Mouse (Mus musculus) kidney, postnatal 0 days (tissue): ENCODE data around the gene Crip1. TPM values are rescaled to one million over a fixed set of nuclear protein-coding genes. Genes with fewer than 3 reads are reported as not detected.
A peak's percentile ranks its signal among the peaks of the same experiment; 100 is the strongest.

ENCODE experiments used
- ATAC-seq: fragments of 200-750 bp; cut with Nextera tagmentation; replicated peaks from 2 replicates; pipeline ENCODE4 v1.8.0; 2017; ENCODE audit warnings: low read depth, moderate number of reproducible peaks, moderate TSS enrichment, moderate library complexity; ENCODE audit not compliant: low FRiP score
- DNase-seq: peaks from one replicate; pipeline ENCODE4 v3.0.0-alpha.2; 2016; ENCODE audit warnings: low spot score
- H3K27ac ChIP-seq: fragments of 300-500 bp; sonication (generic); 2 replicates; pipeline ENCODE4 v1.5.1; 2014; ENCODE audit warnings: mild to moderate bottlenecking
- H3K27me3 ChIP-seq: fragments of 300-500 bp; sonication (generic); 2 replicates; pipeline ENCODE4 v1.6.1; 2014; ENCODE audit warnings: low read length, mixed read lengths; ENCODE audit not compliant: insufficient read depth
- H3K36me3 ChIP-seq: fragments of 300-500 bp; sonication (generic); 2 replicates; pipeline ENCODE4 v1.6.1; 2014; ENCODE audit warnings: low read length, mixed read lengths; ENCODE audit not compliant: insufficient read depth
- H3K4me1 ChIP-seq: fragments of 300-500 bp; sonication (generic); replicated peaks from 2 replicates; pipeline ENCODE4 v1.6.1; 2014; ENCODE audit warnings: antibody characterized with exemption, low read length, mixed read lengths; ENCODE audit not compliant: insufficient read depth
- H3K4me2 ChIP-seq: fragments of 300-500 bp; sonication (generic); 2 replicates; pipeline ENCODE4 v1.6.1; 2014; ENCODE audit warnings: mild to moderate bottlenecking, low read length, moderate library complexity, mixed read lengths
- H3K4me3 ChIP-seq: fragments of 300-500 bp; sonication (generic); replicated peaks from 2 replicates; pipeline ENCODE4 v1.5.1; 2014; ENCODE audit warnings: low read depth, low read length
- H3K9ac ChIP-seq: fragments of 300-500 bp; sonication (generic); 2 replicates; pipeline ENCODE4 v1.6.1; 2014; ENCODE audit warnings: low read depth, low read length
- H3K9me3 ChIP-seq: fragments of 300-500 bp; sonication (generic); replicated peaks from 2 replicates; pipeline ENCODE4 v1.6.1; 2016; ENCODE audit warnings: low read length, inconsistent platforms, mixed read lengths
- CTCF ChIP-seq: IDR thresholded peaks from 2 replicates; pipeline ENCODE4 v1.5.1; 2016; ENCODE audit warnings: antibody characterized with exemption, low read depth, mild to moderate bottlenecking, moderate library complexity
- WGBS: fragments of 180-500 bp; shearing (Covaris S2); extraction: QIAGEN DNeasy Blood & Tissue Kit; methylation state at CpG from one replicate; pipeline ENCODE4 v1.1.7; 2014; 5-methylcytosine and 5-hydroxymethylcytosine counted together
- polyA plus RNA-seq: library from polyadenylated mRNA; unstranded; fragments of >200 nt; fragmentation: Nextera tagmentation; extraction: Ambion mirVana; gene quantifications from 2 replicates; pipeline ENCODE4 v1.2.1, GENCODE M21; 2015

Gene Crip1
- 350 and 357 TPM in 2 replicates for polyA plus RNA-seq

DNA sequence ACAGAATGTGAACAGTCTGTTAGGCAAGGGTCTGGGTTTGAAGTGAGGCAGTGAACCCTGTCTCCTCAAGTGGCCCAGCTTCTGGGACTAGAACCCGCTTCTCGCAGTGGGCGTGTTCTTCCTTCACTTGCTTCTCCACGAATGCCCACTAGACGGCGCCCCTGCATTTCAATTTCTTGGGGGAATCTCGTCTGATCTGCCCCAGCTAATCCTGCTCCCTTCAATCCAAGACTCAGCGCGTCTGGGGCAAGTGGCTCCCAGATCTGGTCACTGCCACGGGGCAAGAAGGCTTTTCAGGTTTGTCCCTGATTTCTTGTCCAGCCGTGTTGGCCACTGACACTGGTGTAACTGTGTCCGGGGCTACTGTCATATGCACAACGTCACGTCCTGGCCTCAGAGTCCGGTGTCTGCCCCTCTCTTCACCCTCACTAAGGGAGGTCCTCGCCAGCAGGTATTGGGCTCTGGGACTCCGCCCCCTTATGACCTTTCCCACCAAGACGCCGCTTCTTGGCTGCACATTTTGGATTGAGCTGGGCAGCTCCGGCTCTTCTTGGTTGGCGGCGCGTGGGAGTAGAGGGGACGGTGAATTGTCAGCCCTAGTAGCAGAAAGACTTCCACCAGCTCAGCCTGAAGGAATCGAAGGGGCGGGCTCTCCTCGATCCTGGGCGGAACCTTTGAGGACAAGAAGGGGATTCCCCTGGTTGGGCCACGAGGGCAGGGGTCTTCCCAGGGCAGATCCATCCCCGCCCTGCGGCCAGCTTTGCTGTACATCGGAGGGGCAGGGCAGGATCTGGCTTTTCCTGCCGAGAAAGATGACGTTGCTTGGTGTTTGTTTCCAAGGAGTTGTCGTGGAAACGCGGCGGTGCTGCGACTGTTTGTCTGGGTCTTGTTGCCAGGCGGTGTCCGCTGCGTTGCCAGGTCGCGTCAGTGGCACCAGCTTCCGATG, at the start of gene Crip1:
Crip1 (plus strand) TSS at position 205 of the 946 bp plus-strand sequence.
- Histone ChIP-seq H3K9ac (0 out of 2 replicates have a peak within 1 kb of the TSS, but pooled peaks have one; percentile 9), H3K27me3 (no peaks in the 10 kb centered on the region), H3K4me1 (peaks cover 41% of the 10 kb centered on the region), H3K4me3 (no peak within 1 kb of the TSS; the same call in 1 of the 2 replicates), H3K27ac (peak within 1 kb of the TSS; percentile 38; the same call in 1 of the 2 replicates), H3K9me3 (no peaks in the 10 kb centered on the region), H3K36me3 (peaks cover 11% of the 10 kb centered on the region), H3K4me2 (peak within 1 kb of the TSS; percentile 50)
- peak; percentile 82 for DNase-seq
- TF ChIP-seq CTCF, result peak; percentile 83
- WGBS, result 9% methylated on average over 45 of the region's 45 CpGs
- ATAC-seq, result peak; percentile 49

DNA sequence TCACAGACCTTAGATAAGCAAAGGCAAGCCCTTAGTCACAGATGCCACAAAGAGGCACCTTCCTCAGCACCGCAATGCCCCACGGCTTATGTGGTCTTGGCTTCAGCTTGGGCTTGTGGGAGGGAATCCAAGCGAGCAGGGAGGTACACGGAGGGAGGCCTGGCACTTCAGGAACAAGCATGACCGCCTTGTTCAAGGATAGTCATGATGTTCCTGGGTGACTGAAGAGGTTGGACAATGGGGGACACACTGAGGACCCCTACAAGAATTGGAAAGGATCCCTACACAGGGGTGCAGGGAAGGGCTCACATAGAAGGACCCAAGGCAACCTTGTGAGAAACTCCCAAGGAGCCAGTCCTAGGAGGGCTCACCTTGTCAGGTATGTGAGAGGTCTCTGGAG, 49.1 kb upstream of the Crip1 start:
- no peaks in the 10 kb centered on the region for H3K9me3 ChIP-seq
- H3K4me1 ChIP-seq, result peaks cover 22% of the 10 kb centered on the region
- no peak for DNase-seq
- no peak overlapping the region for H3K27ac ChIP-seq
- no peak for TF ChIP-seq CTCF
- WGBS, result 80% methylated on average over 5 of the region's 5 CpGs
- no peaks in the 10 kb centered on the region for H3K36me3 ChIP-seq
- peak overlapping the region; percentile 94; the same call in 1 of the 2 replicates for H3K4me2 ChIP-seq
- no peaks in the 10 kb centered on the region for H3K27me3 ChIP-seq
- peak overlapping the region; percentile 76; the same call in 1 of the 2 replicates for H3K4me3 ChIP-seq
- peak overlapping the region; percentile 99 for H3K9ac ChIP-seq
- ATAC-seq, result no peak

DNA sequence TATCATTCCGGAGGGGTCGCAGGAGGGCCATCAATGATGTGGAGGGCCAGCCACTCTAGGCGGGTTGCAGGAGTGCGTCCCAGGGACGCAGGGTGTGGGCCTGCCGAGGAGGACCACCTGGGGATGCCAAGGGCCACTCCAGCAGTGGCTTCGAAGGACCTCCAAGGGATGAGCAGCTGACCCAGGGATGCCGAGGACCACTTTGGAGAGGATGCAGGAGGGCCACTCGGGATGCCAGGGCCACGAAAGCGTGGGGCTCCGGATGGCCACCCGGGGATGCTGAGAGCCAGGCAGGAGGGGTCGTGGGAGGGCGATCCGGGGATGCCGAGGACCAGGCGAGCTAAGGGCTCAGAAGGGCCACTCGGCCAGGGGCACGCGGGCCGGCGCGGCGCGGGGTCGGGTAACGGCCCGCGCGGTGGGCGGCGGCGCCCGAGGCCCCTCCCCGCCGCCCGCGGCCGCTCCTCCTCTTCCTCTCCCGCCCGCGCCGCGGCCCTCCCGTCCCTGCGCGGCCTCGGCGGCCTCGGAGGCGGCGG, 48.3 kb upstream of the Crip1 start, which contains the start of gene Mta1:
Mta1 (plus strand) TSS at position 530 of the 533 bp plus-strand sequence.
- WGBS, result 3% methylated on average over 21 of the region's 53 CpGs
- Histone ChIP-seq H3K9ac (peak within 1 kb of the TSS; percentile 99), H3K4me2 (peak within 1 kb of the TSS; percentile 94), H3K36me3 (no peaks in the 10 kb centered on the region), H3K4me1 (peaks cover 22% of the 10 kb centered on the region), H3K9me3 (no peaks in the 10 kb centered on the region), H3K27ac (peak within 1 kb of the TSS; percentile 78), H3K4me3 (peak within 1 kb of the TSS; percentile 76), H3K27me3 (no peaks in the 10 kb centered on the region)
- ATAC-seq, result peak; percentile 38
- no peak for TF ChIP-seq CTCF
- DNase-seq, result peak; percentile 74

DNA sequence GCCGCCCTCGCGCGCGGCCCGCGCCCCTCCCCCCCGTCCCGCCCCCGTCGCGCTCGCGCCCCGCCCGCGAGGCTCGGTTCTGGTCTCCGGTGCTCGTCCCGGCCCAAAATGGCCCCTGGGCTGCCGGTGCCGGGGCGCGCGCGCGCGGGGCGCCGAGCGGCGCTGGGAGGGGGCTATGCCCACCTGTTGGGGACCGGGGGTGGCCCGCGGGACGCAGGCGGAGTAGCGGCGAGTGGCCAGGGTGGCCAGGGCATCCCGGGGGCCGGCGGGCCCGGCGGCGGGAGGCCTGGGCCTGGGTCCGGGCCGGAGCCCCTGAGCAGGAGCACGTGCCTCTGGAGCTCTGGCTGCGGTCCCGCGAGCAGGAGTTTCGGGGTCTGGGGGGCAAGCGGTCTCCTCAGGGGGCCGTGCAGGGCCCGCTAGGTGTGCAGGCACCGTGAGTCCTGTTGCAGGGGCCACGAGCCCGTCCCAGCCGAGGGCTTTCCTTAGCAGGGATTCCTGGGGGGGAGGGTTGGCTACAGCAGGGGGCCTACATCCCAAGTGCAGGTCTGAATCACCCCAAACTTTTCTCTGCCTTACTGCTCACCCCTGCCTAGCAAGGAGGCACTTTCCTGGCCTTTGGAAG, 47.5 kb upstream of the Crip1 start:
- ATAC-seq (peak; percentile 37), DNase-seq (no peak)
- no peak for TF ChIP-seq CTCF
- Histone ChIP-seq H3K27me3 (no peaks in the 10 kb centered on the region), H3K27ac (peak overlapping the region; percentile 78), H3K9me3 (no peaks in the 10 kb centered on the region), H3K36me3 (no peaks in the 10 kb centered on the region), H3K9ac (peak overlapping the region; percentile 99), H3K4me3 (peak overlapping the region; percentile 76), H3K4me2 (peak overlapping the region; percentile 94), H3K4me1 (peaks cover 22% of the 10 kb centered on the region)
- under 1% methylated on average over 31 of the region's 60 CpGs for WGBS

DNA sequence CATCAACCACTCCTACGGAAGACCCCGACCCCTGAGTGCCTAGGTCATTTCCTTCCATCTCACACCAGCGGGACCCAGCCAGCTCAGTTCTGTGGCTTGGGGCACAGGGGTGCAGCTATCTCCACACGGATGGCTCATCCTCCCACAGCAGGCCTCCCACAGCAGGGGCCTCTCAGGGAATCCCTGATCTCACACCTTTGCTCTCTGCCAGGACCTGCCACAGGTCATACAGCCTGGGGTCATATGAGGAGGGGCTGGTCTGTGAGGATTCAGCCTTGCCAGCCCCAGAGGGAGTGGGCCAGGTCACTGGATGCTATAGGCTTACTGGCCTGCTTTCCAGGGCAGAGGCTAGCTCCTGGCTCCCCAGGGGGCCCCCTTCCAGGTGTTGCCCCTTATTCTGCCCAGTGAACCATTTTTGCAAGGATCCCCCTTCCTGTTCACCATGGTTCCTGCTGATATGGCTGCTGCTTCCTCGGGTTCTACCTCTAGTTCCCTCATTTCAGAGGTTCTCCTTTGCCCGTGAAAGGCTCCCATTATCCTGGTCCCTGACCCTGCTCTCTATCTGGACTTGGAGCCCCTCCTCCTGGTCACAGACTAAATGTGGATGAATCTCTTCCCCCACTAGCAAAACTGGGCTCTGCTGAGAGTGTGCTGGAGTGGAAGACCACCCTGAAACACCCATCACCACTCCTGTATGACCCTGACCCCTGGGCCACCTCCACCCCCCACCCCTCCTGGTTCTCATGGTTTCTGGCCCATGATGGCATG, 46.5 kb upstream of the Crip1 start:
- WGBS, result 18% methylated on average over 6 of the region's 6 CpGs
- H3K27ac ChIP-seq, result no peak overlapping the region
- H3K4me1 ChIP-seq, result peaks cover 22% of the 10 kb centered on the region
- H3K4me3 ChIP-seq, result no peak overlapping the region
- no peak for TF ChIP-seq CTCF
- peak overlapping the region; percentile 94 for H3K4me2 ChIP-seq
- peak overlapping the region; percentile 99 for H3K9ac ChIP-seq
- H3K27me3 ChIP-seq, result no peaks in the 10 kb centered on the region
- H3K9me3 ChIP-seq, result no peaks in the 10 kb centered on the region
- DNase-seq (no peak), ATAC-seq (0 out of 2 replicates have a peak, but pooled peaks have one; percentile 4)
- H3K36me3 ChIP-seq, result no peaks in the 10 kb centered on the region
